Mouse (Mus musculus) limb, embryonic 15.5 days (tissue): ENCODE measurements around the gene Rptor. TPM values are rescaled to one million over a fixed set of nuclear protein-coding genes. Genes with fewer than 3 reads are reported as not detected.

Experiments
- ATAC-seq: fragments of 200-750 bp; cut with Nextera tagmentation; 2 replicates; pipeline ENCODE4 v1.8.0; 2017; ENCODE audit warnings: low read depth, moderate TSS enrichment; ENCODE audit not compliant: insufficient number of reproducible peaks, low FRiP score, low TSS enrichment
- H3K27ac ChIP-seq: fragments of 300-500 bp; sonication (generic); 2 replicates; pipeline ENCODE4 v1.5.1; 2015; ENCODE audit warnings: moderate library complexity, mild to moderate bottlenecking, inconsistent platforms
- H3K27me3 ChIP-seq: fragments of 300-500 bp; sonication (generic); 2 replicates; pipeline ENCODE4 v1.6.1; 2015; ENCODE audit warnings: inconsistent platforms
- H3K36me3 ChIP-seq: fragments of 300-500 bp; sonication (generic); 2 replicates; pipeline ENCODE4 v1.6.1; 2015; ENCODE audit warnings: inconsistent platforms
- H3K4me1 ChIP-seq: fragments of 300-500 bp; sonication (generic); 2 replicates; pipeline ENCODE4 v1.6.1; 2015; ENCODE audit warnings: inconsistent platforms
- H3K4me2 ChIP-seq: fragments of 300-500 bp; sonication (generic); 2 replicates; pipeline ENCODE4 v1.6.1; 2015; ENCODE audit warnings: mild to moderate bottlenecking, inconsistent platforms
- H3K4me3 ChIP-seq: fragments of 300-500 bp; sonication (generic); 2 replicates; pipeline ENCODE4 v1.5.1; 2015; ENCODE audit warnings: mild to moderate bottlenecking, inconsistent platforms
- H3K9ac ChIP-seq: fragments of 300-500 bp; sonication (generic); 2 replicates; pipeline ENCODE4 v1.6.1; 2015; ENCODE audit warnings: inconsistent platforms
- H3K9me3 ChIP-seq: fragments of 300-500 bp; sonication (generic); 2 replicates; pipeline ENCODE4 v1.6.1; 2016; ENCODE audit warnings: inconsistent platforms
- WGBS: fragments of 180-500 bp; shearing (Covaris S2); methylation state at CpG from one replicate; pipeline ENCODE4 v1.1.7; 2015; 5-methylcytosine and 5-hydroxymethylcytosine counted together
- polyA plus RNA-seq: library from polyadenylated mRNA; unstranded; fragments of >200 nt; fragmentation: Nextera tagmentation; extraction: Ambion mirVana; gene quantifications from 2 replicates; pipeline ENCODE4 v1.2.1, GENCODE M21; 2015

The Rptor gene
- polyA plus RNA-seq, 1 experiment from 2014 or later = 9.0 TPM

DNA sequence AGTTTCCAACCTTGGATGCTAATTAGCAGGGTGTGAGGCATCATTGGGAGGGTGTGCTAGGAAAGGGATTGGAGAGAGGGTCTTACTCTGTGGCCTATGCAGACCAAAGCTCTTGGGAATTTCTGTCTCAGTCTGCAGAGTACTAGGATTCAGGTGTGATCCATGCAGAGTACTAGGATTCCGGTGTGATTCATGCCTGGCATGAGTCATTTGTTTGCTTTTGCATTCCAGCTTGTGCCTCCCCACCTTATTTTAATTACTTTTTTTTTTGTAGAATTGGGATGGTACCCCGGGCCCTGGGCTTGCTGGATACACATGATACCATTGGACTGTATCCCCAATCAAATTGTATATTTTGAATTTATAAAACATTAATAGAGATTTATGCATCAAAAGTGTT is 93.7 kb downstream of the Rptor start:
- no peak for ATAC-seq
- Histone ChIP-seq H3K9ac (no peak overlapping the region), H3K4me3 (no peak overlapping the region), H3K4me1 (peaks cover 7% of the 10 kb centered on the region), H3K27me3 (no peaks in the 10 kb centered on the region), H3K4me2 (no peak overlapping the region), H3K27ac (no peak overlapping the region), H3K36me3 (no peaks in the 10 kb centered on the region), H3K9me3 (no peaks in the 10 kb centered on the region)
- 67% methylated on average over 2 of the region's 2 CpGs for WGBS

DNA sequence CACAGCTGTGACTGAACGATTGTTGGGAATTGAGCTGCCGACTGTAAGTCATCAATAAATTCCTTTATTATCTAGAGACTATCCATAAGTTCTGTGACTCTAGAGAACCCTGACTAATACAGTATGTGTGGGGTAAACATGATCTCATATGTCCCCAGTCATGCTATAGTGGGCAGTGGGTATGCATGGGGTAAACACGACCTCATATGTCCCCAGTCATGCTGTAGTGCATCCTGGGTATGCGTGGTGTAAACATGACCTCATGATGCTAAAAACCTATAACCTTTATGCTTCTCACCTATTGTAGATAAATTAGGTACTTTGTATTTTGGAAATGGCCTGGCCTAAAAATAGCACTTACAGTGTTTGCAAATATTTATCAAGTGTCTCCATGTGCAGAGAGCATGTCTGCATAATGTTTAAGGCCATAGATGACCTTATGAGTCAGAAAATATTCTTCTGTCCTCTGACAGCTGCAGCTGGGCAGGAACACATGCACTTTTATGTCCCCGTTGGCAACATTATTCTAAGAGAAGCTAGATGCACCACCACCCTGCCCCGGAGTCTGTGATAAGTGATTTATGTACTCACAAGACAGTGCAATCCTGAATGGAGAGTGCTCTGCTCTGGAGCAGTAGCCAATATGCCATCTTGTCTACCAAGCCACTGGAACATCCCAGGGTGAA is 102.8 kb downstream of the Rptor start:
- H3K4me1 ChIP-seq = no peaks in the 10 kb centered on the region
- no peaks in the 10 kb centered on the region for H3K36me3 ChIP-seq
- no peak overlapping the region for H3K4me2 ChIP-seq
- WGBS = 78% methylated on average over 4 of the region's 6 CpGs
- no peak overlapping the region for H3K9ac ChIP-seq
- no peak for ATAC-seq
- no peak overlapping the region for H3K27ac ChIP-seq
- H3K4me3 ChIP-seq = no peak overlapping the region
- H3K27me3 ChIP-seq = no peaks in the 10 kb centered on the region
- no peaks in the 10 kb centered on the region for H3K9me3 ChIP-seq

DNA sequence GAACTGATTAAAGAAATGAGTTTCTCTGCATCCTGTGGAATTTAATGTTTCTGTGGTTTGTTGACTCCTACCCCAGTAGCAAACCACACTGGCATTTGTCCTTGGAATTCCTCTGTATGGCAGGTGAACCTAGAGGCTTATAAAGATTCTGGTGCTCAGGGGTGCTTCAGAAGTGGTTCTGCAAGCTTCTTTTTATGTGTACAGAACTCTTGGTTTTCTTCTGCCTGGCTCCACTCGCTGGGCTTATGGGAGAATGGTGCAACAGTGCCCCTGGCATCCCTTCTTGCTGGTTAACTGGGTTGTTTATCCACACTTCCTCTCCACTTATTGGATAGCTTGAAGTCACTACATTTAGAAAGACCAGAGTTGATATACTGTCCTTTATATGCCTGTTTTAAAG is 104.6 kb downstream of the Rptor start:
- Histone ChIP-seq H3K27ac (no peak overlapping the region), H3K27me3 (no peaks in the 10 kb centered on the region), H3K4me2 (no peak overlapping the region), H3K4me3 (no peak overlapping the region), H3K9me3 (no peaks in the 10 kb centered on the region), H3K9ac (no peak overlapping the region), H3K4me1 (no peaks in the 10 kb centered on the region), H3K36me3 (no peaks in the 10 kb centered on the region)
- ATAC-seq = no peak
- 72% methylated on average over 1 of the region's 1 CpGs for WGBS

DNA sequence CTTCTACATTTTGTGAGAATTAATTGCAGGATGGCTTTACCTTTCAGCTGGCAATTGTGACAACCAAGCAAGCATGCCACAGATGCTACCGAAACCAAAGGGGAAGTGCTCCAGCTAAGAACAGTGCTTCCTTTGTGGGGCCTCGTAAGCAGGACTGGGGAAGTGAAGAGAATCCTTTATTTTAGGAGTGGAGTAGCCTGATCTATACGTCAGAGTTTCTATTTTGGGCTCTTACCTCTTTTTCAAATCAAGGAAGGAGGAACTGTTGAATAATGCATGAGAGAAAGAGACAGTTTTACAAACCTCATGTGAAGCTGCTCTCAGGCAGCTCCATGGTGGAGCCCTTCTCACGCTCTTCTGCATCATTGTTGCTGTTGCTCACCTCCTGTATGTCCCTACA is 106.5 kb downstream of the Rptor start:
- 62% methylated on average over 4 of the region's 4 CpGs for WGBS
- no peak overlapping the region for H3K4me2 ChIP-seq
- no peaks in the 10 kb centered on the region for H3K9me3 ChIP-seq
- H3K9ac ChIP-seq = no peak overlapping the region
- H3K4me3 ChIP-seq = no peak overlapping the region
- H3K36me3 ChIP-seq = no peaks in the 10 kb centered on the region
- H3K4me1 ChIP-seq = peaks cover 3% of the 10 kb centered on the region; the same call in 1 of the 2 replicates
- no peak for ATAC-seq
- H3K27ac ChIP-seq = no peak overlapping the region; the same call in 1 of the 2 replicates
- no peaks in the 10 kb centered on the region for H3K27me3 ChIP-seq

DNA sequence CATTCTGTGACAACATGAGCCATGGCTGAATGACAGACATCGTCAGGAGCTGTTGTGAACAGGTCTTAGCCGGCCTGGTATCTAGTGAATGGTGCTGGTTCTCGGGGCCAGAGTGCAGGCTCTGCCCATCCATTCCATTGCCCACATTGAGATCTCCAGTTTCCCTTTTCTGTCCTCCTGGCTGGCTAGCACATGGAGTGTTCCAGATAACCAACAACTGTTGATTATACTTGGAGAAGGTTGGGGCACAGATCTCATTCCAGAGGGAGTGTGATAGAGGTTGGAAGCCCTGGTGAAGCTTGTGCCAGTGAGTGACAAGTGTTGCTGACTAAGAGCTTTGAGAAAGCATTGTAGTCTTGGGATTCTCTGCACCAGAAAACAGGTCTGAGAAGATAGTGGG is 107.6 kb downstream of the Rptor start:
- Histone ChIP-seq H3K27me3 (no peaks in the 10 kb centered on the region), H3K4me2 (no peak overlapping the region), H3K9ac (no peak overlapping the region), H3K4me3 (no peak overlapping the region), H3K27ac (no peak overlapping the region), H3K4me1 (peaks cover 10% of the 10 kb centered on the region; the same call in 1 of the 2 replicates), H3K36me3 (no peaks in the 10 kb centered on the region), H3K9me3 (no peaks in the 10 kb centered on the region)
- 82% methylated on average over 3 of the region's 3 CpGs for WGBS
- ATAC-seq = no peak

DNA sequence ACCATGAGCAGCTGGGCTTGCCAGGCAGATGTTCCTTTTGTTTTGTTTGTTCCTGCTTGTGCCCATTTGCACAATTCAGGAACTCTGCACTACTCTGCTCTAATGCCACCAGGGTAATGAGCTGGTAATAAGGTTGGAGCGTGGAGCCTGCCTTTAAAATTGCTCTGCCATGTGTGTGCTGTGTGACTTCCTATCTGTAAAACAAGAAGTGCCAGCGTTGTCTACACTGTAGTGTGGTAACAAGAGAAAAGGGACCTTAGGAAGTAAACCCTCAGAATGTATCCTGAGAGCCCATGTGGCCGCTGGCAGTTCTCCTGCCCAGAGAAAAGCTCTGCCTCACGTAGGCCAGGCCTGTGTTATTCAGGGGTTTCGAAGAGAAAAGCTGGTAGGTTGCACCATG is 108.1 kb downstream of the Rptor start:
- Histone ChIP-seq H3K9me3 (no peaks in the 10 kb centered on the region), H3K4me2 (no peak overlapping the region), H3K4me1 (peaks cover 14% of the 10 kb centered on the region; the same call in 1 of the 2 replicates), H3K36me3 (no peaks in the 10 kb centered on the region), H3K27me3 (no peaks in the 10 kb centered on the region), H3K4me3 (no peak overlapping the region), H3K9ac (no peak overlapping the region), H3K27ac (no peak overlapping the region)
- no peak for ATAC-seq
- 81% methylated on average over 5 of the region's 5 CpGs for WGBS

DNA sequence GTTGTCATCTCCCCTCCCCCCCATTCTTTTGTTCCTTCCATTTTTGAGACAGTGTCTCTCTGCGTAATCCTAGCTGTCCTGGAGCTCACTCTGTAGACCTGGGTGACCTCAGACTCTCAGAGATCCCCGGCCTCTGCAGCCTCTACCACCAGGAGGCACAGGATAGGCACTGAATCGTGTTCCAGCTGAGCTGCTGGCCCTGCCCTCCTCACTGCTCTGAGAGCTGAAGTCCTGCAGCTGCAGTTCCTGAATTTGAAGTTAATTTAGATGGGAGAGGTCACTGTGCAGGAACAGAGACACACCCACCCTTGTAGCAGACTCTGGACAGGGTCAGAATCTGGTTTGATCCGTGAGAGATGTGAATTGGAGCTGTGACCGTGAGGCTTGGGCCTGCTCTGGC is 112.7 kb downstream of the Rptor start:
- no peak overlapping the region for H3K4me3 ChIP-seq
- peaks cover 14% of the 10 kb centered on the region; the same call in 1 of the 2 replicates for H3K4me1 ChIP-seq
- WGBS = 61% methylated on average over 5 of the region's 5 CpGs
- ATAC-seq = no peak
- no peak overlapping the region for H3K9ac ChIP-seq
- H3K27ac ChIP-seq = 0 out of 2 replicates have a peak overlapping the region, but pooled peaks have one; percentile 9
- no peak overlapping the region for H3K4me2 ChIP-seq
- H3K9me3 ChIP-seq = no peaks in the 10 kb centered on the region
- H3K27me3 ChIP-seq = no peaks in the 10 kb centered on the region
- no peaks in the 10 kb centered on the region for H3K36me3 ChIP-seq

DNA sequence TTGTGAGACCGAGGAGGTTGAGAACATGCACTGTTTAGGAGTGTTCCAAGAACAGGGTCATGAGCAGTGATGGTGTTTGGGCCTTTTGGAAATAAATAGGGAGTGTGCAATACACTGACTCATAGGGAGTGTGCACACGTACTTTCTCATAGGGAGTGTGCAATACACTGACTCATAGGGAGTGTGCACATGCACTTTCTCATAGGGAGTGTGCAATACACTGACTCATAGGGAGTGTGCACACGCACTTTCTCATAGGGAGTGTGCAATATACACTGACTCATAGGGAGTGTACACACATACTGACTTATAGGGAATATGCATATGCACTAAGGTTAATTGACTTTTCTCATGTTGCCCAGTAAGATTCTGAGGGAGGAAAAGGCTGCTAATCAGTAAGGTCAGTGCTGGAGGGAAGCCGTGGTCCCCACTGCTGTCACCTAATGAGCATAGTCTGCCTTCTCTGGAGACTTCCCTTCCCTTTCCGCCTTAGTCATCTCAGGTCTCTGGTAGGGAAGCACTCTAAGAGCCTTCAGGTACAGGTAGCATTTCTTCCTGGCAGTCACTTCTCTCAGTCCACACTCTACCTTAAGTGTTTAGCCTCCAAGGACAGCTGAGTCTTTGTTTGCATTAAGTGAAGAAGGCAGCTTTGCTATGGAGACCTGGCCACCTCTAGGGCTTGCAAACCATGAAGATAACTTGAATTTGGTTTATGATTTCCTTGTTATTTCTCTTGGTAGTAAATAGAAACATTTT is 113.3 kb downstream of the Rptor start:
- Histone ChIP-seq H3K36me3 (no peaks in the 10 kb centered on the region), H3K4me1 (peaks cover 14% of the 10 kb centered on the region; the same call in 1 of the 2 replicates), H3K9me3 (no peaks in the 10 kb centered on the region), H3K4me2 (no peak overlapping the region), H3K4me3 (no peak overlapping the region), H3K9ac (no peak overlapping the region), H3K27me3 (no peaks in the 10 kb centered on the region), H3K27ac (0 out of 2 replicates have a peak overlapping the region, but pooled peaks have one; percentile 9)
- ATAC-seq = no peak
- WGBS = 85% methylated on average over 5 of the region's 5 CpGs

DNA sequence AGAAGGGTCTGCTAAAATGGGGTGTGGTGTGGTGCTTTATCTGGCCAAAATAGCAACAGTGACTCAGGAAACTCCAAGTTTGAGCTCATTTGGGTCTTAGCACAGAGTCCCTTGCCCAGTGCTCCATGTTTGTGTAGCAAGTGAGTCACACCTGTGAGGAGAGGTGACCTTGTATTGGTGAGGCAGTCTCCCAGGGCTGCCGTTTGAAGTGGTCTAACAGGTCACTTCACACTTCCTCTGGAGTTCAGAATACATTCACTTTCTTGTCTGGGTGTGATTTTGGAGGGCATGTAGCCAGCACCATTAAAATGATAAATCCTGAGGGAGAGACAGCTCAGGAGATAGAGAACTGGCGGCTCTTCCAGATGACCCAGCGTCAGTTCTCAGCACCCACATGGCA is 115.4 kb downstream of the Rptor start:
- Histone ChIP-seq H3K4me1 (peaks cover 14% of the 10 kb centered on the region; the same call in 1 of the 2 replicates), H3K9me3 (no peaks in the 10 kb centered on the region), H3K27me3 (no peaks in the 10 kb centered on the region), H3K36me3 (no peaks in the 10 kb centered on the region), H3K4me2 (no peak overlapping the region), H3K4me3 (no peak overlapping the region), H3K27ac (no peak overlapping the region), H3K9ac (no peak overlapping the region)
- ATAC-seq = no peak
- WGBS = 95% methylated on average over 3 of the region's 3 CpGs

DNA sequence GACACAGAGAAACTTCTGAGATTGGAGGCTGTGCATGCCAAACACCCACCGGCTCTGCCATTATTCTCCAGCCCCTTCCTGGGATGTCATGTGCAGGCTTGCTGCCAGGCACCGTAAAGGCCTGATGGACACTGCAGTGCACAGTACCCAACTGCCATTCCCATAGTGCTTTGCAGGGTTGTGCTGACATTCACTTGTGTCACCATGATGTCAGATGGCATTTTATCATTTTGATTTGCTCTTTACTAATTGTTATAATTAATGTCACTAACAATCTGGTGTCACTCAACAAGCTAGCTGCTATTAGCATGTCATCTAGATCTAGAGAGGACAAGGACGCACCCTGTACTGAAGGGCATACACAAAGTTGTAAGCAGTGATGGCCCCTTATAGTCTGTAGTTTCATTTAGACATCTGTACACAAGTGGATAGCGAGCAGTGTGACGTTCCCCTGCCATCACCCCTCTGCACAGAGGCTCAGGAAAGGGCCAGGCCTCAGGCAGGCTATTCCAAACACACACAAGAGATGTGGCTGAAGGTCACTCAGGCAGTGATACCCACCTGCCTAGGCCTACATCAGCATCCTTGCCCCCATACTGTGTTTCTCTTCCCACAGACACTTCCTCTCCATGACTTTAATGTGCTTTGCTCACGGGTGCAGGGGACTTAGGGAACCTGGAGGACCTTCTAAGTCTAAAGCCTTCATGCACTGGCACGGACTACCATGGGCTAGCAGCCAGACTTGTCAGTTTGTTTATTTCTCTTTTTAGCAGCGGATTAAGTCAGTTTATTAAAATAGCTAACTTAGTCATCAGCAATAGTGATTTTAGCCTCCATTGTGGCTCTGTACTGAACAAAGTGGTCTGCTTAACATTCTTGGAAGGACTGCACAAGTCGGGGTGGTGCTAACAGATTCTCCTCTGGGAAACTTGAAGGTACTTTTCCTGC is 117.7 kb downstream of the Rptor start:
- no peak overlapping the region for H3K4me3 ChIP-seq
- H3K9ac ChIP-seq = no peak overlapping the region
- 77% methylated on average over 9 of the region's 9 CpGs for WGBS
- no peak overlapping the region for H3K4me2 ChIP-seq
- H3K9me3 ChIP-seq = no peaks in the 10 kb centered on the region
- no peaks in the 10 kb centered on the region for H3K27me3 ChIP-seq
- peaks cover 5% of the 10 kb centered on the region; the same call in 1 of the 2 replicates for H3K36me3 ChIP-seq
- H3K27ac ChIP-seq = no peak overlapping the region
- ATAC-seq = no peak
- peaks cover 4% of the 10 kb centered on the region; the same call in 1 of the 2 replicates for H3K4me1 ChIP-seq

DNA sequence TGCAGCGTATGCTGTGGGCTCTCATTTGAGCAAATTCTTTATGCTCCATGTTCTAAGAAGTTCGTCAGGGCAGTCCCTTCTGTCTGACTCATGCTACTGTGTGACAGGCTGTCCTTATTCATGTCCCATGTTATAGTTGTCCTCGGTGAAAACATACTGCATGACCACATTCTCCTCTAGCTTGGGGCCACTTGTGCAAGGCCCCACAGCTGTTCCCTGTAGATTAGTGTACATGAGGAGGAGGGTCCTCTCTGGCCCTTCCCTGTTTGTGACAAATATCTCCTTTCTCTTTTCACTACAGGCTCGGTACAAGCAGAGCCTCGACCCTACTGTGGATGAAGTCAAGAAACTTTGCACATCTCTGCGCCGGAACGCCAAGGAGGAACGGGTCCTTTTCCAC is 122.0 kb downstream of the Rptor start:
- Histone ChIP-seq H3K4me3 (no peak overlapping the region), H3K9me3 (no peaks in the 10 kb centered on the region), H3K4me1 (no peaks in the 10 kb centered on the region), H3K9ac (no peak overlapping the region), H3K27me3 (no peaks in the 10 kb centered on the region), H3K27ac (no peak overlapping the region), H3K4me2 (no peak overlapping the region), H3K36me3 (peaks cover 15% of the 10 kb centered on the region)
- ATAC-seq = no peak
- 88% methylated on average over 9 of the region's 9 CpGs for WGBS
